Mouse (Mus musculus) monocyte, adult 2 months (primary cell): ENCODE results near the gene Arsa.

Source experiments
- DNase-seq, 2 experiments: peaks; one replicate each; pipeline ENCODE4 v3.0.0; 2022; ENCODE audit warnings: low spot score in 2 of 2, low read depth in 1 of 2

Gene Arsa

GRCm38 (mm10) chr15:89496131-89496530 lies 18.9 kb upstream of the Arsa start:
- no peak for DNase-seq

DNA sequence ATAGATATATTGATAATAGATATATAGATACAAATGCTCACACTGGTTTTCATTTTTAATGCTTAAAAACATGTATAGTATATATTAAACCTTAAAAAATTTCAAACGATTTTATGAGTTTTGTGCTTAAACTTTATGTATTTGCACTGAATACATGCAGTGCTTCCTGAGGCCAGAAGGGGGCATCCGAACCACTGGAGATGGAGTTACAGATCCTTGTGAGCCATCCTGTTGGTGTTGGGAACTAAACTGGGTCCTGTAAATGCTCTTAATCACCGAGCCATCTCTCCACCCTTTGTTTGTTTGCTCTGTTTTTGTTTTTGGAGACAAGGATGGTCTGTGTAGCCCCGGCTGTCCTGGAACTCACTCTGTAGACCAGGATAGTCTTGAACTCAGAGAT lies 17.7 kb upstream of the Arsa start:
- DNase-seq, result no peak

DNA sequence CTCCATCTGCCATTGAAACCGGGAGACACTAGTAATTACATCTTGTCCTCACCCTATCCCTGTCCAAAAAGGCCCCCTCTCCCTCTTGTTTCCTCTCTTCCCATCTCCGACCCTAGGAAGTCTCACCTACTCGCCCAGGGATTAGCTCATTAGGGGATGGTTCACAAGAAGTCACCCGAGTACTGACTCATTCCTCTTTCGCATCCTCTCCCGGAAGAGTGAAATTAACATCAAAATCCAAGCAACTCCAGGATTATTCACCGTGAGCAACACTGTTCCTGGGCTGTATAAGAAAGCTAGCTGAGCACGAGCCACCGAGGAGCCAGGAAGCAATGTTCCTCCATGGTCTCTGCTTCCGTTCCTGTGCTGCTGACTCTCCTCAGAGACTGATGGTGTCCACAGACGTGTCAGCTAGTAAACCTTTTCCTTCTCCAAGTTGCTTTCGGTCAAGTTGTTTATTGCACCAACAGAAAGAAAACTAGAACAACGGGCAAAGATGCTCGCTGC lies 11.4 kb upstream of the Arsa start:
- no peak for DNase-seq

DNA sequence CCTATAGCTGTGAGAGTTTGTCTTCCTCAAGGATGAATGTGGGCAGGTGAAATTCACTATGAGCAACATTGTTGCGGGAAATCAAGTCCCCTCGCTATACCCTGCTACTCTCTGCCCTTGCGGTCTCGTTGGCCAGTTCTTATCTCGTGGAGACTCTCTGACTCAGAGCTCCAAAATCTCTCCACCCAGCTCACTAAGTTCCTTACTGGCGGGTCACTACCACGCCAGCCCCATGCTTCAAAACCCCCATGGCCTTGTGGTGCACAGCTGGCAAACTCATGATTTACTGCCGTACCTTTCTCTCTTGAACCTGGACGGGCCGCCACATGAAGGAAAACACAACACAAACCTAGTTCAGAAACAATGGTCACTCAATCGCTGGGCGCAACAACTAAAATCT lies 11.0 kb upstream of the Arsa start:
- DNase-seq, result no peak

GRCm38 (mm10) chr15:89480584-89480983 lies 3.4 kb upstream of the Arsa start:
- no peak for DNase-seq

DNA sequence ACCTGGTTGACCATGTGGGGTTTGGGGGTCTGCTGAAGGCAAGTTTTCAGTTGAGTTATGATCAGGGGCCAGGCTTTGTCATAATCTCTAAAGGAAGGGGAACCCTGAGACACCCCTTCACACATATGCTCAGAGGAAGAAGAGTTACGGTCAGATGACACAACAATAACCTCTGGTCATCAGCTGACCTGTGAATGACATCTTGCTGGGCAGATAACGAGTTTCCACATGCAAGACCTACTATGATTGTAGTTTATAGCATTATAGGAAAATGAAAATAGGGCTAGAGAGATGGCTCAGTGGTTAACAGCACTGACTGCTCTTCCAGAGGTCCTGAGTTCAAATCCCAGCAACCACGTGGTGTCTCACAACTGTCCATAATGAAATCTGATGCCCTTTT lies 1.4 kb upstream of the Arsa start:
- DNase-seq, result no peak

- no peak for DNase-seq
Observed at GRCm38 (mm10) chr15:89477806-89478205, 581 bp upstream of the Arsa start.

- DNase-seq, result no peak
Observed at GRCm38 (mm10) chr15:89476475-89476815, 780 bp downstream of the Arsa start.

DNA sequence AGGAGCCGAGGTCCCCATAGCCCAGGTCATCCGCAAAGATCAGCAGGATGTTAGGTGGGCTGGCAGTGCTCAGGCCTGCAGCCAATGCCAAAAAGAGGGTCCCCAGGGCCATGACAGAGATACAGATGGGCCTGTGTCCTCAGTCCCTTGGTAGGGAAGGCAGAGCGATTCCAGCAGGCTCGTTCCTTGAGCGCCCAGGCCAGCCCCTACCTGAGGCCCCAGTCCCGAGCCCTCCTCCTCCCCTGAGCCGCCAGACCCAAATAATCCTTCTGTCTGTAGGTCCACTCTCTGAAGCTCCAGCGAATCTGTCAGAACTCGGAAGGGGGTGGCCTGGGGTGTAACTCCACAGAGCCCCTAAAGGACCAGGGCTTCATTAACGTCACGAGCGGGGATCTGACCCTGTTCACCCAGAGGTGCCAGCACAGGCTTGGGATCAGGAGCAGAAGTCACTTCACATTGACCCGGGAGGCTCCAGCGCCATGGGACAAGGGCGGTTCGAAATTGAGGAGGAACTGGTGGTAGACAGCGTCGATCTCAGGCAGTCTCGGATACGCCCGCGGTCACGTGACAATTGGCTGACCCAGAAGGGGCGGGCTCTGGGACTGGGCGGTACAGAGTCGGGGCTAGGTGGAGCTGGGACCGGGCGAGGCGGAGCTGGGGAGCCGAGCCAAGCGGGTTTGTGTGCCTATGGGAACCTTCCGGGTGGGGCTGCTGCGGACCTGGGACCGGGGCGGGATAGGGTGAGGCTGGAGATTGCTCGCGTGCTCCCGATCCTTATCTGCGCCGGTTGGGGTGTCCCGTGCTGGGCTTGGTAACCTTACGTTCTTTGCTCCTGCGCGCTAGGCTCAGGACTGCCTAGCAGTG lies 1.4 kb downstream of the Arsa start:
- DNase-seq, result peak; percentile 71 to 89

GRCm38 (mm10) chr15:89475293-89475600 lies 2.0 kb downstream of the Arsa start:
- no peak for DNase-seq

DNA sequence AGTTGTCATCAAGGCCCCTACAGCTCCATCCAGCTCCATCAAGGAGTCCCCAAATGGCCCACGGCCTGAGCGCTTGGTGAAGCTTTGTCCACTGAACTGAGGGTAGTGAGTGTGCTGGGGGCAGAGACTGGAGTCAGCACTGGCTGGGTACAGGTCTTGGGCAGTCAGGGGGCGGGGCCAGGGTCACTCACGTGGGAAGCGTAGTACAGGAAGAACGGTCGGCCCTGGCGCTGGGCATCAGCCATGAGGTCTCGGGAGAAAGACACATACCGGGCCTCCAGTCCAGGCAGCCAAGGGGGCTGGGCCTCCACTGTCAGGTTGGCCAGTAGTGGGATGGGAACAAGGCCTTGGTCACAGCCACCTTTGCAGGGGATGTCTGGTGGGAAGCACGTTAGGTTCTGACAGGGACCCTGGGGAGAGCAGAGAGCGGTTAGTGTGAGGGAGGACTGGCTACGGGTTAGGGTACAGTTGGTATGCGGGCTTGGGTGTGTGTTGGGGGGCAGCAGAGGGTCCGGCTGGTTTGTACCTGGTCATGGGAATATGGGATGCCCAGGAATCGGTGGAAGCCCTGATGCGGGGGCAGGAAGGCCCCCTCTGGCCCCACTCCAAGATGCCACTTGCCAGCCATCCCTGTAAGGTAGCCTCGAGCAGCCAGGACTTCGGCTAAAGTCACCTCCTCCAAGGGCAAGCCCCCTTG lies 2.5 kb downstream of the Arsa start:
- DNase-seq, result no peak

- DNase-seq, result no peak
Observed at GRCm38 (mm10) chr15:89473921-89474320, 3.3 kb downstream of the Arsa start.

GRCm38 (mm10) chr15:89473370-89473769 lies 3.9 kb downstream of the Arsa start:
- no peak for DNase-seq

DNA sequence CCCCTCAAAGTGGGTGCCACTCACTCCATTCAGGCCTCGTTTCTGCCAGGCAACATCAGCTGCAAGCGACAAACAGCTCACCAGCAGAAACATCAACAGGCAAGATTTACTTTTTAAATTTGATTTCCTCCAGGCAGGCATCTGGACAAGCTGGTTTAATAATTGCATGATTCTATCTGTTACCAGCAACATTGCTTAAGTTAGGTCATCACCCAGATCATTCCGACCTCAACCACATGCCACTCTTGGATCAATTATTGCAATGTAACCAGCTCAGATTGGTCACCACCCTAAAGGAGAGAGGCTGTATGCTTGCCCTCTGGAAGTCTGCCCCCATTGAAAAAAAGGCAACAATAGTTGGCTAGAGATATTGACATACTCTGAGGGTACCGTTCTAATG lies 5.7 kb downstream of the Arsa start:
- DNase-seq, result no peak

GRCm38 (mm10) chr15:89468577-89468976 lies 8.6 kb downstream of the Arsa start:
- no peak for DNase-seq

DNA sequence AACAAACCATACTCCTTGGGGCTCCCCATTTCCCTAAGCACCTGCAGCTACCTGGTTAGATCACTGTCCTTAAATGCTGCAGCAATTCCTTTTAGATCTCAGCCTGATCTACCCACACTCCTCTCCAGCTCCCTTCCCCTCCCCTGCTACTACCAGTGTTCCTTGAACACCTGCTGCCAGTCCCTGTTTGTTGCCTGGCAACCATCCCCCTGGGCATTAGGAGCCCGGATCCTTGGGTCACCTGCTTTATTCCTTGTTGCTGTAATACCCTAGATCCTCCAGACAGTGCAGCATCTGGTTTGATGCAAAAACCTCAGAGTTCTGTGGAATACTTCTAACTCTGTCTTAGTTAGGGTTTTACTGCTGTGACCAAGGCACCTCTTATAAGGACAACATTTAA lies 12.2 kb downstream of the Arsa start:
- DNase-seq, result no peak

GRCm38 (mm10) chr15:89463334-89464235 lies 13.6 kb downstream of the Arsa start:
- DNase-seq, result no peak

- no peak for DNase-seq
Observed at GRCm38 (mm10) chr15:89462176-89462575, 15.0 kb downstream of the Arsa start.

DNA sequence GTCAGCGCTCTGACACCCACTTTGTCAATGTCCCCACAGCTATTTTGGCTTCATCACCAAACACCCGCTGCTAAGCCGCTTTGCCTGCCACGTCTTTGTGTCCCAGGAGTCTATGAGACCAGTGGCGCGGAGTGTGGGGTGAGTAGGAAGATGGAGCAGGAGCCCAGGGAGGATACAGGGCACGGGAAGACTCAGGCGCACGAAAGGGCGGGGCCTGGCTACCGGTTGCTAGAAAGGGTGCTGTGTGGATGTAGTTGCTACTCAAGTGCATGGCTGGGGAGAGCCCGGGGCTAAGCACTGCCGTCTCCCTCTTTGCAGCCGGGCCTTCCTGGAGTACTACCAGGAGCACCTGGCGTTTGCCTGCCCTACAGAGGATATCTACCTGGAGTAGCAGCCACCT lies 15.9 kb downstream of the Arsa start:
- DNase-seq, result no peak

- no peak for DNase-seq
Observed at GRCm38 (mm10) chr15:89460298-89460697, 16.9 kb downstream of the Arsa start.

GRCm38 (mm10) chr15:89459821-89460220 lies 17.4 kb downstream of the Arsa start:
- no peak for DNase-seq

- DNase-seq, result no peak
Observed at GRCm38 (mm10) chr15:89458942-89459341, 18.3 kb downstream of the Arsa start.
